Mouse (Mus musculus): Measurements from ENCODE around the gene Ttll13. TPM values are rescaled to one million over a fixed set of nuclear protein-coding genes. Genes with fewer than 3 reads are reported as not detected.

The Ttll13 gene
- polyA plus RNA-seq, 1 experiment from 2014 or later = 4.2 TPM

- Histone ChIP-seq H3K4me3 (ENCODE audit: low read depth, low read length) (no peak overlapping the region), H3K4me2 (ENCODE audit: low read depth, low read length) (no peak overlapping the region), H3K27me3 (ENCODE audit: control insufficient read depth, insufficient read depth, low read length) (no peaks in the 10 kb centered on the region), H3K36me3 (ENCODE audit: control insufficient read depth, insufficient read depth, low read length) (peaks cover 11% of the 10 kb centered on the region; the same call in 1 of the 2 replicates), H3K27ac (ENCODE audit: low read depth, low read length) (no peak overlapping the region), H3K9ac (replicated peaks; ENCODE audit: low read depth, low read length) (no peak overlapping the region), H3K9me3 (ENCODE audit: control insufficient read depth, low read length) (no peaks in the 10 kb centered on the region), H3K4me1 (ENCODE audit: control insufficient read depth, insufficient read depth, low read length) (peaks cover 8% of the 10 kb centered on the region)
- WGBS = 79% methylated on average over 10 of the region's 10 CpGs
- ATAC-seq (ENCODE audit: low read depth) = no peak
Observed at GRCm38 (mm10) chr7:80208738-80209430, 37.3 kb upstream of the Ttll13 start.

- Histone ChIP-seq H3K4me3 (ENCODE audit: low read depth, low read length) (no peak overlapping the region), H3K4me1 (ENCODE audit: control insufficient read depth, insufficient read depth, low read length) (peaks cover 8% of the 10 kb centered on the region), H3K9ac (replicated peaks; ENCODE audit: low read depth, low read length) (no peak overlapping the region), H3K9me3 (ENCODE audit: control insufficient read depth, low read length) (no peaks in the 10 kb centered on the region), H3K36me3 (ENCODE audit: control insufficient read depth, insufficient read depth, low read length) (peaks cover 11% of the 10 kb centered on the region; the same call in 1 of the 2 replicates), H3K27me3 (ENCODE audit: control insufficient read depth, insufficient read depth, low read length) (no peaks in the 10 kb centered on the region), H3K4me2 (ENCODE audit: low read depth, low read length) (no peak overlapping the region), H3K27ac (ENCODE audit: low read depth, low read length) (no peak overlapping the region)
- WGBS = 76% methylated on average over 6 of the region's 6 CpGs
- no peak for ATAC-seq (ENCODE audit: low read depth)
Observed at GRCm38 (mm10) chr7:80209669-80210068, 36.5 kb upstream of the Ttll13 start.

GRCm38 (mm10) chr7:80210982-80211381, 35.2 kb upstream of the Ttll13 start:
- Histone ChIP-seq H3K36me3 (ENCODE audit: control insufficient read depth, insufficient read depth, low read length) (peaks cover 11% of the 10 kb centered on the region; the same call in 1 of the 2 replicates), H3K27ac (ENCODE audit: low read depth, low read length) (no peak overlapping the region), H3K4me3 (ENCODE audit: low read depth, low read length) (no peak overlapping the region), H3K9ac (replicated peaks; ENCODE audit: low read depth, low read length) (no peak overlapping the region), H3K4me2 (ENCODE audit: low read depth, low read length) (no peak overlapping the region), H3K27me3 (ENCODE audit: control insufficient read depth, insufficient read depth, low read length) (no peaks in the 10 kb centered on the region), H3K4me1 (ENCODE audit: control insufficient read depth, insufficient read depth, low read length) (peaks cover 8% of the 10 kb centered on the region), H3K9me3 (ENCODE audit: control insufficient read depth, low read length) (no peaks in the 10 kb centered on the region)
- ATAC-seq (ENCODE audit: low read depth) = no peak
- WGBS = 86% methylated on average over 4 of the region's 4 CpGs

- ATAC-seq (ENCODE audit: low read depth) = no peak
- Histone ChIP-seq H3K27me3 (ENCODE audit: control insufficient read depth, insufficient read depth, low read length) (no peaks in the 10 kb centered on the region), H3K4me3 (ENCODE audit: low read depth, low read length) (no peak overlapping the region), H3K4me2 (ENCODE audit: low read depth, low read length) (no peak overlapping the region), H3K9me3 (ENCODE audit: control insufficient read depth, low read length) (no peaks in the 10 kb centered on the region), H3K27ac (ENCODE audit: low read depth, low read length) (no peak overlapping the region), H3K36me3 (ENCODE audit: control insufficient read depth, insufficient read depth, low read length) (peaks cover 19% of the 10 kb centered on the region; the same call in 1 of the 2 replicates), H3K9ac (replicated peaks; ENCODE audit: low read depth, low read length) (no peak overlapping the region), H3K4me1 (ENCODE audit: control insufficient read depth, insufficient read depth, low read length) (no peaks in the 10 kb centered on the region)
- 95% methylated on average over 7 of the region's 7 CpGs for WGBS
Observed at GRCm38 (mm10) chr7:80213604-80214003, 32.6 kb upstream of the Ttll13 start.

- 88% methylated on average over 8 of the region's 8 CpGs for WGBS
- H3K4me2 ChIP-seq (ENCODE audit: low read depth, low read length) = no peak overlapping the region
- no peaks in the 10 kb centered on the region for H3K27me3 ChIP-seq (ENCODE audit: control insufficient read depth, insufficient read depth, low read length)
- H3K36me3 ChIP-seq (ENCODE audit: control insufficient read depth, insufficient read depth, low read length) = peaks cover 24% of the 10 kb centered on the region; the same call in 1 of the 2 replicates
- H3K9ac ChIP-seq (replicated peaks; ENCODE audit: low read depth, low read length) = no peak overlapping the region
- no peaks in the 10 kb centered on the region for H3K4me1 ChIP-seq (ENCODE audit: control insufficient read depth, insufficient read depth, low read length)
- H3K9me3 ChIP-seq (ENCODE audit: control insufficient read depth, low read length) = no peaks in the 10 kb centered on the region
- no peak overlapping the region for H3K4me3 ChIP-seq (ENCODE audit: low read depth, low read length)
- no peak for ATAC-seq (ENCODE audit: low read depth)
- no peak overlapping the region; the same call in 1 of the 2 replicates for H3K27ac ChIP-seq (ENCODE audit: low read depth, low read length)
Observed at GRCm38 (mm10) chr7:80214459-80214858, 31.7 kb upstream of the Ttll13 start.

- H3K27me3 ChIP-seq (ENCODE audit: control insufficient read depth, insufficient read depth, low read length) = no peaks in the 10 kb centered on the region
- WGBS = 16% methylated on average over 4 of the region's 4 CpGs
- peak; percentile 87 for ATAC-seq (ENCODE audit: low read depth)
- peaks cover 33% of the 10 kb centered on the region for H3K36me3 ChIP-seq (ENCODE audit: control insufficient read depth, insufficient read depth, low read length)
- H3K27ac ChIP-seq (ENCODE audit: low read depth, low read length) = peak overlapping the region; percentile 62; the same call in 1 of the 2 replicates
- H3K4me2 ChIP-seq (ENCODE audit: low read depth, low read length) = no peak overlapping the region
- H3K9me3 ChIP-seq (ENCODE audit: control insufficient read depth, low read length) = no peaks in the 10 kb centered on the region
- H3K4me1 ChIP-seq (ENCODE audit: control insufficient read depth, insufficient read depth, low read length) = no peaks in the 10 kb centered on the region
- no peak overlapping the region for H3K4me3 ChIP-seq (ENCODE audit: low read depth, low read length)
- peak overlapping the region; percentile 26; the same call in 1 of the 2 replicates for H3K9ac ChIP-seq (replicated peaks; ENCODE audit: low read depth, low read length)
Observed at GRCm38 (mm10) chr7:80215398-80215797, 30.8 kb upstream of the Ttll13 start.

- H3K4me2 ChIP-seq (ENCODE audit: low read depth, low read length) = no peak overlapping the region
- H3K4me1 ChIP-seq (ENCODE audit: control insufficient read depth, insufficient read depth, low read length) = no peaks in the 10 kb centered on the region
- H3K9me3 ChIP-seq (ENCODE audit: control insufficient read depth, low read length) = no peaks in the 10 kb centered on the region
- no peak overlapping the region for H3K27ac ChIP-seq (ENCODE audit: low read depth, low read length)
- H3K36me3 ChIP-seq (ENCODE audit: control insufficient read depth, insufficient read depth, low read length) = peaks cover 43% of the 10 kb centered on the region
- ATAC-seq (ENCODE audit: low read depth) = peak; percentile 35; the same call in 1 of the 2 replicates
- no peaks in the 10 kb centered on the region for H3K27me3 ChIP-seq (ENCODE audit: control insufficient read depth, insufficient read depth, low read length)
- H3K9ac ChIP-seq (replicated peaks; ENCODE audit: low read depth, low read length) = no peak overlapping the region
- WGBS = 60% methylated on average over 8 of the region's 8 CpGs
- H3K4me3 ChIP-seq (ENCODE audit: low read depth, low read length) = no peak overlapping the region
Observed at GRCm38 (mm10) chr7:80216566-80216965, 29.6 kb upstream of the Ttll13 start.

GRCm38 (mm10) chr7:80218666-80219065, 27.5 kb upstream of the Ttll13 start:
- no peaks in the 10 kb centered on the region for H3K27me3 ChIP-seq (ENCODE audit: control insufficient read depth, insufficient read depth, low read length)
- peaks cover 49% of the 10 kb centered on the region for H3K36me3 ChIP-seq (ENCODE audit: control insufficient read depth, insufficient read depth, low read length)

GRCm38 (mm10) chr7:80220237-80220797, 25.9 kb upstream of the Ttll13 start:
- ATAC-seq (ENCODE audit: low read depth) = no peak
- H3K9ac ChIP-seq (replicated peaks; ENCODE audit: low read depth, low read length) = no peak overlapping the region
- H3K27ac ChIP-seq (ENCODE audit: low read depth, low read length) = no peak overlapping the region
- no peak overlapping the region for H3K4me3 ChIP-seq (ENCODE audit: low read depth, low read length)
- peaks cover 61% of the 10 kb centered on the region for H3K36me3 ChIP-seq (ENCODE audit: control insufficient read depth, insufficient read depth, low read length)
- H3K9me3 ChIP-seq (ENCODE audit: control insufficient read depth, low read length) = no peaks in the 10 kb centered on the region
- no peaks in the 10 kb centered on the region for H3K27me3 ChIP-seq (ENCODE audit: control insufficient read depth, insufficient read depth, low read length)
- WGBS = 96% methylated on average over 9 of the region's 9 CpGs
- H3K4me1 ChIP-seq (ENCODE audit: control insufficient read depth, insufficient read depth, low read length) = no peaks in the 10 kb centered on the region
- H3K4me2 ChIP-seq (ENCODE audit: low read depth, low read length) = no peak overlapping the region

More at GRCm38 (mm10) chr7:80218666-80219065, 27.5 kb upstream of the Ttll13 start:
- Histone ChIP-seq H3K4me2 (ENCODE audit: low read depth, low read length) (no peak overlapping the region), H3K4me1 (ENCODE audit: control insufficient read depth, insufficient read depth, low read length) (no peaks in the 10 kb centered on the region), H3K9ac (replicated peaks; ENCODE audit: low read depth, low read length) (no peak overlapping the region), H3K9me3 (ENCODE audit: control insufficient read depth, low read length) (no peaks in the 10 kb centered on the region), H3K4me3 (ENCODE audit: low read depth, low read length) (no peak overlapping the region), H3K27ac (ENCODE audit: low read depth, low read length) (no peak overlapping the region)
- no peak for ATAC-seq (ENCODE audit: low read depth)
- WGBS = 94% methylated on average over 9 of the region's 9 CpGs
